Mouse (Mus musculus) heart, adult 18-20 months (tissue): ENCODE data around the gene Sar1b. TPM values are rescaled to one million over a fixed set of nuclear protein-coding genes. Genes with fewer than 3 reads are reported as not detected.
A peak's percentile ranks its signal among the peaks of the same experiment; 100 is the strongest.

Experiments used
- DNase-seq, 2 experiments: peaks; one replicate each; pipeline ENCODE4 v3.0.0; 2021 to 2022; ENCODE audit warnings: mixed read lengths in 1 of 2
- total RNA-seq, 2 experiments: library from RNA; stranded (reverse); gene quantifications; 2 replicates each; pipeline ENCODE4 v1.2.3; 2021

Gene Sar1b
- total RNA-seq, 2 experiments from 2014 or later = 142 to 150 TPM

- DNase-seq = peak in 1 of 2 experiments; percentile 33
Measured at GRCm38 (mm10) chr11:51831962-51832909, 68.7 kb downstream of the Sar1b start.

- DNase-seq = no peak
Measured at GRCm38 (mm10) chr11:51832992-51833391, 69.5 kb downstream of the Sar1b start.

- no peak for DNase-seq
Measured at GRCm38 (mm10) chr11:51833393-51834066, 70.0 kb downstream of the Sar1b start.

- DNase-seq = no peak
Measured at GRCm38 (mm10) chr11:51834067-51834411, 70.6 kb downstream of the Sar1b start.

- no peak for DNase-seq
Measured at GRCm38 (mm10) chr11:51835598-51835997, 72.1 kb downstream of the Sar1b start.

GRCm38 (mm10) chr11:51836506-51836905, 73.0 kb downstream of the Sar1b start:
- no peak for DNase-seq

- DNase-seq = peak; percentile 59 to 71
Measured at GRCm38 (mm10) chr11:51837164-51838153, 74.0 kb downstream of the Sar1b start.

GRCm38 (mm10) chr11:51839106-51839505, 75.6 kb downstream of the Sar1b start:
- no peak for DNase-seq

- no peak for DNase-seq
Measured at GRCm38 (mm10) chr11:51839973-51840372, 76.5 kb downstream of the Sar1b start.

GRCm38 (mm10) chr11:51840657-51841056, 77.2 kb downstream of the Sar1b start:
- DNase-seq = no peak

GRCm38 (mm10) chr11:51841149-51841548, 77.7 kb downstream of the Sar1b start:
- DNase-seq = peak in 1 of 2 experiments; percentile 50

Other genes starting within 250 kb of the Sar1b start
- 1 to 10 TPM; 7.8 to 8.5 TPM for gene Phykpl, start 178.9 kb upstream of the Sar1b start, total RNA-seq
- gene Hnrnpab, start 156.8 kb upstream of the Sar1b start, total RNA-seq = 100 to 1,000 TPM; 132 to 133 TPM
- 10 to 100 TPM; 21.8 to 23.6 TPM for gene Nhp2, start 144.0 kb upstream of the Sar1b start, total RNA-seq
- gene Rmnd5b, start 127.8 kb upstream of the Sar1b start, total RNA-seq = 10 to 100 TPM; 15.7 to 16.4 TPM
- gene N4bp3, start 112.8 kb upstream of the Sar1b start, total RNA-seq = 10 to 100 TPM in 1 of 2 experiments, 1 to 10 TPM in 1; 9.4 to 11.4 TPM
- under 1 TPM; 0.37 to 0.54 TPM for gene D930048N14Rik, start 112.7 kb upstream of the Sar1b start, total RNA-seq
- 10 to 100 TPM; 45.0 to 47.4 TPM for gene 0610009B22Rik, start 74.8 kb upstream of the Sar1b start, total RNA-seq
- 10 to 100 TPM; 16.4 to 17.8 TPM for gene Sec24a, start 53 bp upstream of the Sar1b start, total RNA-seq
- gene Jade2, start 94.0 kb downstream of the Sar1b start, total RNA-seq = 10 to 100 TPM; 13.4 to 18.3 TPM
- 10 to 100 TPM; 10.5 to 11.3 TPM for gene Cdkn2aipnl, start 204.0 kb downstream of the Sar1b start, total RNA-seq
- gene Ube2b, start 237.1 kb downstream of the Sar1b start, total RNA-seq = 100 to 1,000 TPM; 265 to 312 TPM
- gene Cdkl3, start 240.5 kb downstream of the Sar1b start, total RNA-seq = 1 to 10 TPM; 3.6 to 5.1 TPM